Mouse (Mus musculus) heart, adult 2 months (tissue): ENCODE results near the gene Scamp5. TPM values are rescaled to one million over a fixed set of nuclear protein-coding genes. Genes with fewer than 3 reads are reported as not detected.

Experiments
- DNase-seq, 2 experiments: peaks; one replicate each; pipeline ENCODE4 v3.0.0; 2021
- H3K27ac ChIP-seq: fragments of 200-600 bp; 2 replicates; pipeline ENCODE4 v1.8.1; 2022
- H3K27me3 ChIP-seq: fragments of 200-500 bp; 2 replicates; pipeline ENCODE4 v1.6.1; 2012; ENCODE audit warnings: mild to moderate bottlenecking, low read length, inconsistent platforms, mixed read lengths; ENCODE audit not compliant: control insufficient read depth, insufficient read depth
- H3K36me3 ChIP-seq: fragments of 200-500 bp; 2 replicates; pipeline ENCODE4 v1.6.1; 2012; ENCODE audit warnings: low read length, inconsistent platforms; ENCODE audit not compliant: control insufficient read depth, insufficient read depth
- H3K4me1 ChIP-seq: fragments of 200-500 bp; 2 replicates; pipeline ENCODE4 v1.6.1; 2011; ENCODE audit warnings: low read length; ENCODE audit not compliant: control insufficient read depth, insufficient read depth
- H3K4me3 ChIP-seq: fragments of 200-600 bp; 2 replicates; pipeline ENCODE4 v1.8.1; 2022
- H3K79me2 ChIP-seq: fragments of 200-500 bp; replicated peaks from 2 replicates; pipeline ENCODE4 v1.6.1; 2012; ENCODE audit warnings: mild to moderate bottlenecking, inconsistent platforms, low read length, moderate library complexity, mixed read lengths; ENCODE audit not compliant: control insufficient read depth, insufficient read depth
- H3K9ac ChIP-seq: fragments of 200-500 bp; 2 replicates; pipeline ENCODE4 v1.6.1; 2012; ENCODE audit warnings: low read depth, mild to moderate bottlenecking, control low read depth, inconsistent platforms, low read length, mixed read lengths
- CTCF ChIP-seq: fragments of 200-600 bp; IDR thresholded peaks from 2 replicates; pipeline ENCODE4 v1.8.1; 2022; ENCODE audit warnings: antibody characterized with exemption, mild to moderate bottlenecking, moderate library complexity
- EP300 ChIP-seq: fragments of 200-500 bp; IDR thresholded peaks from 2 replicates; pipeline ENCODE4 v1.6.1; 2011; ENCODE audit warnings: low read depth, low read length, control low read depth; ENCODE audit not compliant: insufficient read depth
- POLR2A ChIP-seq: fragments of 200-500 bp; IDR thresholded peaks from 2 replicates; pipeline ENCODE4 v1.6.1; 2011; ENCODE audit warnings: mild to moderate bottlenecking, low read depth, low read length, control low read depth; ENCODE audit not compliant: insufficient read depth
- WGBS: fragments of 180-500 bp; shearing (Covaris S2); methylation state at CpG from one replicate; pipeline ENCODE4 v1.1.7; 2018; 5-methylcytosine and 5-hydroxymethylcytosine counted together
- intact Hi-C: fragments of 180-260 bp; cut with DNase I; formaldehyde crosslinking; loops from one replicate; pipeline ENCODE4 v1.15.1; 2025
- polyA plus RNA-seq: library from polyadenylated mRNA; depleted of rRNA; stranded (reverse); fragments of >200 nt; gene quantifications from 2 replicates; pipeline ENCODE4 v1.2.3, GENCODE M21; 2012
- total RNA-seq, 2 experiments: library from RNA; stranded (reverse); gene quantifications; 2 replicates each; pipeline ENCODE4 v1.2.3; 2021

Scamp5 gene
- total and polyA plus RNA-seq, 3 experiments = 3.9 to 15.9 (median 4.9) TPM

GRCm38 (mm10) chr9:57503622-57504380, 35.9 kb upstream of the Scamp5 start, which contains the start of gene Rpp25:
TSS of gene Rpp25 (plus strand) at chr9:57504026.
- 2% methylated on average over 46 of the region's 46 CpGs for WGBS
- H3K27ac ChIP-seq = peak within 1 kb of the TSS; percentile 28; the same call in 1 of the 2 replicates
- no peaks in the 10 kb centered on the region for H3K36me3 ChIP-seq
- peak within 1 kb of the TSS; percentile 28 for H3K9ac ChIP-seq
- intact Hi-C loops = no loop called here
- peak; percentile 74 to 81 for DNase-seq
- TF ChIP-seq POLR2A = peak; percentile 47; the same call in 1 of the 2 replicates
- no peak for TF ChIP-seq CTCF
- H3K27me3 ChIP-seq = peaks cover 5% of the 10 kb centered on the region
- no peaks in the 10 kb centered on the region for H3K79me2 ChIP-seq
- no peaks in the 10 kb centered on the region for H3K4me1 ChIP-seq
- H3K4me3 ChIP-seq = peak within 1 kb of the TSS; percentile 40

GRCm38 (mm10) chr9:57502911-57503621, 35.2 kb upstream of the Scamp5 start:
- H3K4me1 ChIP-seq = no peaks in the 10 kb centered on the region
- TF ChIP-seq EP300 (no peak), POLR2A (no peak), CTCF (no peak)
- no peaks in the 10 kb centered on the region for H3K36me3 ChIP-seq
- 0 out of 2 replicates have a peak overlapping the region, but pooled peaks have one; percentile 28 for H3K27ac ChIP-seq
- peak overlapping the region; percentile 7; the same call in 1 of the 2 replicates for H3K9ac ChIP-seq
- intact Hi-C loops = no loop called here
- peaks cover 5% of the 10 kb centered on the region for H3K27me3 ChIP-seq
- no peaks in the 10 kb centered on the region for H3K79me2 ChIP-seq
- H3K4me3 ChIP-seq = peak overlapping the region; percentile 40
- peak; percentile 23 to 24 for DNase-seq
- 26% methylated on average over 23 of the region's 23 CpGs for WGBS

- intact Hi-C loops = no loop called here
- Histone ChIP-seq H3K36me3 (no peaks in the 10 kb centered on the region), H3K4me3 (no peak overlapping the region), H3K27ac (no peak overlapping the region), H3K27me3 (peaks cover 5% of the 10 kb centered on the region), H3K9ac (no peak overlapping the region), H3K4me1 (no peaks in the 10 kb centered on the region), H3K79me2 (no peaks in the 10 kb centered on the region)
- DNase-seq = no peak
- 23% methylated on average over 20 of the region's 20 CpGs for WGBS
- TF ChIP-seq CTCF = no peak
- no peak for TF ChIP-seq POLR2A
- TF ChIP-seq EP300 = no peak
Measured at GRCm38 (mm10) chr9:57501861-57502260, 34.0 kb upstream of the Scamp5 start.

- TF ChIP-seq POLR2A (no peak), EP300 (no peak), CTCF (no peak)
- 46% methylated on average over 13 of the region's 13 CpGs for whole genome bisulfite sequencing
- Histone ChIP-seq H3K36me3 (no peaks in the 10 kb centered on the region), H3K79me2 (no peaks in the 10 kb centered on the region), H3K4me3 (no peak overlapping the region), H3K27ac (no peak overlapping the region), H3K9ac (no peak overlapping the region), H3K4me1 (no peaks in the 10 kb centered on the region), H3K27me3 (peaks cover 5% of the 10 kb centered on the region)
- intact Hi-C loops = no loop called here
- no peak for DNase-seq
Measured at GRCm38 (mm10) chr9:57501452-57501851, 33.6 kb upstream of the Scamp5 start.

- no peaks in the 10 kb centered on the region for H3K36me3 ChIP-seq
- no peak overlapping the region for H3K9ac ChIP-seq
- DNase-seq = no peak
- 67% methylated on average over 7 of the region's 7 CpGs for WGBS
- no peak for TF ChIP-seq CTCF
- no peak for TF ChIP-seq EP300
- TF ChIP-seq POLR2A = no peak
- H3K4me1 ChIP-seq = no peaks in the 10 kb centered on the region
- no peaks in the 10 kb centered on the region; the same call in 1 of the 2 replicates for H3K27me3 ChIP-seq
- H3K27ac ChIP-seq = no peak overlapping the region
- no peaks in the 10 kb centered on the region for H3K79me2 ChIP-seq
- intact Hi-C loops = no loop called here
- no peak overlapping the region for H3K4me3 ChIP-seq
Measured at GRCm38 (mm10) chr9:57498536-57498935, 30.7 kb upstream of the Scamp5 start.

- H3K27me3 ChIP-seq = no peaks in the 10 kb centered on the region
- H3K79me2 ChIP-seq = no peaks in the 10 kb centered on the region
- WGBS = 55% methylated on average over 5 of the region's 5 CpGs
- no peak overlapping the region for H3K9ac ChIP-seq
- H3K36me3 ChIP-seq = no peaks in the 10 kb centered on the region
- H3K4me3 ChIP-seq = no peak overlapping the region
- no peaks in the 10 kb centered on the region for H3K4me1 ChIP-seq
- H3K27ac ChIP-seq = no peak overlapping the region
- TF ChIP-seq CTCF = no peak
- TF ChIP-seq EP300 = no peak
- TF ChIP-seq POLR2A = no peak
- DNase-seq = no peak
- intact Hi-C loops = no loop called here
Measured at GRCm38 (mm10) chr9:57497236-57497635, 29.4 kb upstream of the Scamp5 start.
